Mouse (Mus musculus) embryonic fibroblast, embryonic 13.5 days (primary cell): ENCODE data around the gene Olfr1270.

ENCODE experiments used
- CTCF ChIP-seq: IDR thresholded peaks from 2 replicates; pipeline ENCODE4 v1.5.1; 2011; ENCODE audit warnings: mild to moderate bottlenecking, control low read depth, low read length, moderate library complexity, borderline replicate concordance; ENCODE audit not compliant: insufficient read depth
- POLR2A ChIP-seq: IDR thresholded peaks from 2 replicates; pipeline ENCODE4 v1.6.1; 2011; ENCODE audit warnings: low read depth, mild to moderate bottlenecking, control low read depth, low read length, moderate library complexity

GRCm38 (mm10) chr2:90153916-90154315 is 1.0 kb upstream of the Olfr1270 start:
- TF ChIP-seq CTCF (no peak), POLR2A (no peak)
